Mouse (Mus musculus) frontal cortex, adult (tissue): ENCODE data around the gene Dagla.

Experiments used
- ATAC-seq: cut with Nextera tagmentation; 2 replicates; pipeline ENCODE4 v1.9.2; 2017; ENCODE audit warnings: mild to moderate bottlenecking, moderate library complexity, mixed read lengths; ENCODE audit not compliant: low TSS enrichment

Gene Dagla

GRCm38 (mm10) chr19:10239975-10240653, 64.6 kb downstream of the Dagla start:
- ATAC-seq = peak; percentile 6; the same call in 1 of the 2 replicates

- no peak for ATAC-seq
Observed at GRCm38 (mm10) chr19:10239419-10239818, 65.3 kb downstream of the Dagla start.

- ATAC-seq = no peak
Observed at GRCm38 (mm10) chr19:10238477-10238876, 66.2 kb downstream of the Dagla start.

- no peak for ATAC-seq
Observed at GRCm38 (mm10) chr19:10235784-10236565, 68.7 kb downstream of the Dagla start.

- ATAC-seq = no peak
Observed at GRCm38 (mm10) chr19:10232327-10233017, 72.2 kb downstream of the Dagla start.

- no peak for ATAC-seq
Observed at GRCm38 (mm10) chr19:10231871-10232270, 72.8 kb downstream of the Dagla start.

GRCm38 (mm10) chr19:10231016-10231415, 73.7 kb downstream of the Dagla start:
- ATAC-seq = no peak

- no peak for ATAC-seq
Observed at GRCm38 (mm10) chr19:10225767-10226166, 78.9 kb downstream of the Dagla start.

GRCm38 (mm10) chr19:10224637-10225453, 79.8 kb downstream of the Dagla start:
- no peak for ATAC-seq

- ATAC-seq = no peak
Observed at GRCm38 (mm10) chr19:10223561-10223960, 81.1 kb downstream of the Dagla start.

- ATAC-seq = no peak
Observed at GRCm38 (mm10) chr19:10222656-10223055, 82.0 kb downstream of the Dagla start.

- ATAC-seq = no peak
Observed at GRCm38 (mm10) chr19:10221585-10221984, 83.1 kb downstream of the Dagla start.

- ATAC-seq = no peak
Observed at GRCm38 (mm10) chr19:10219593-10219992, 85.1 kb downstream of the Dagla start.

GRCm38 (mm10) chr19:10219108-10219507, 85.6 kb downstream of the Dagla start:
- peak; percentile 81 for ATAC-seq

- no peak for ATAC-seq
Observed at GRCm38 (mm10) chr19:10216101-10216500, 88.6 kb downstream of the Dagla start.

GRCm38 (mm10) chr19:10213796-10214471, 90.7 kb downstream of the Dagla start:
- no peak for ATAC-seq

GRCm38 (mm10) chr19:10210885-10211284, 93.8 kb downstream of the Dagla start:
- ATAC-seq = no peak

GRCm38 (mm10) chr19:10208851-10209250, 95.8 kb downstream of the Dagla start:
- ATAC-seq = no peak

- no peak for ATAC-seq
Observed at GRCm38 (mm10) chr19:10205051-10205450, 99.6 kb downstream of the Dagla start.

- peak; percentile 32; the same call in 1 of the 2 replicates for ATAC-seq
Observed at GRCm38 (mm10) chr19:10204616-10205001, 100.1 kb downstream of the Dagla start.
